Mouse (Mus musculus) bone marrow, adult 2 months (tissue): ENCODE measurements around the gene Thap12.

Experiments
- CTCF ChIP-seq: fragments of 200-500 bp; IDR thresholded peaks from 2 replicates; pipeline ENCODE4 v1.5.1; 2011; ENCODE audit warnings: low read length, control low read depth; ENCODE audit not compliant: control insufficient read depth, insufficient read depth
- POLR2A ChIP-seq: fragments of 200-500 bp; IDR thresholded peaks from 2 replicates; pipeline ENCODE4 v1.6.1; 2011; ENCODE audit warnings: low read depth, mild to moderate bottlenecking, control low read depth, low read length, borderline replicate concordance; ENCODE audit not compliant: control insufficient read depth

DNA sequence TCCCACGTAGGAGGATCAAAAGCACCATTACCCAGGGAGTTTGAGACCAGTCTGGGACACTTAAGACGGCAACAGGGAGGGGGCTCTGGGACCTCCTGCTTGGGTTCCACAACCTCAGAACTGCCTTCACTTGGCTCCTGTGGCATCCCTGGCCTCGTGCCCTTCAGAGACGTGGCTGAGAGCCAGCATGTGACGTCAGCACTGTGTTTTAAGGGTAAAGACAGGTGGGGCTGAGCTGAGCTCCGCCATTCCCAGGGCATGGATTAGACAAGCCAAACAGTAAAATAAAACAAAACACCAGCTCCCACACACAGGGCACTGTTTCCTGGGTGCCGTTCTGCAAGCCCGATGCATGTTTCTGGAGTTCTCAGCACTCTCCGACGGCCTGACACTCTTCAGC is 47.5 kb downstream of the Thap12 start:
- TF ChIP-seq POLR2A (no peak), CTCF (no peak)
